Mouse (Mus musculus) spleen, embryonic (tissue): ENCODE data around the gene Atp5h.
"Not testable (repeated sequence)": the region's sequence is repeated elsewhere in the genome, so short reads cannot be mapped to it uniquely, and the experiment has no call there.

ENCODE experiments used
- CTCF ChIA-PET: fragments of 350-600 bp; sonication (Branson Sonifier 250); formaldehyde crosslinking; loops from one replicate; lab custom pipeline; 2022; lab: Charles Lee

Gene Atp5h

DNA sequence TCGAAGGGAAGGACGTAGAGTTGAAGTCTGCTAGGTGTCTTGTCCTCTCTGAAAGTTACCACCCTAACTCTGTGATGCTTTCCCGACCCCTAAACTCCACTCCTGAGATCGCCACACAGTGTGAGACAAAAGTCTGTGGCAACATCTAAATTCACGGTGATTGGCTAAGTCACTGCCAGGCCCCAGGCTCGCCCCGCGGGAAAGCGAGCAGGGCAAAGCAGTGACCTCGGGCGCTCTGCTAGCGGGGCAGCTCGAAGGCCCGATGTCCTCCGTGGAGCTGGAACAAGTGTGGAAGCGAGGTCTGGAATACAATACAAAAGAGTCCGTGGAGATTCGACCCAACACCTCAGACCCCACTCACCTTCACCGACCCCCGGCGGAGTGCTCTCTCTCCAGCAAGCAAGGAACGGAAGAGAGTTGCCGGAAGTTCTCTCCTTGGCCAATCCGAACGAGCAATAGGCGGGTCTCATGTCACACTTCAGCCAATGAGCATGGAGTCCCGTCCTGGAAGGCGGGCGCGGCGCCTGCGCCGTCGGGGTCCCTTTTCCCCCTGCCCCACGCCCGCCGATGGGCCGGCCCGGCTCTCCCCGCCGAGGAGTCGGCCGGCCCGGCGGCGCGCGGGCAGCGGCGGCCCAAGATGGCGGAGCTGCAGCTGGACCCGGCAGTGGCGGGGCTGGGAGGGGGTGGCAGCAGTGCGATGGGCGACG lies at the start of gene Atp5h, which contains the start of gene Kctd2:
Atp5h (minus strand) TSS at position 432 of the 707 bp plus-strand sequence.
Kctd2 (plus strand) TSS at position 598 of the 707 bp plus-strand sequence.
- CTCF ChIA-PET, result interaction anchor here (1.1 kb wide), 1 partner anchor 16 kb away, joined by 4 read pairs; the partner anchor contains the start of gene Mrpl58

DNA sequence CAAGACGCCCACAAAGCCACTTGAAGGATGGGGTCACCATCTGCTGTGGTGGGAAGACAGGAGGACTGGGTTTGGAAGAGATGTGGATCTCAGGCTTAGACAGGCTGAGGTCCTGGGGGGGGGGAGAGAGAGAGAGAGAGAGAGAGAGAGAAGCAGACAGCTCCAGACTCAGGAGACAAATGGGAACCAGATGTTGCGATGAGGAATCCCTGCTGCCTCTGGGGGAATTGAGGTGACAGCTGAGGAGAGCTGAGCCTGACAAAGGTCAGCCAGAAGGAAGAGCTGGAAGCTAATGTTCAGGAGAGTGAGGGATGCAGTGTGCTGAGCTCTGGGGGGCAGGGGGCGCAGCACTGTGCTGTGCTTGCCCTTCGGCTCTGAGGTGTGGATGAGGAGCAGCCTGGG lies 47.5 kb upstream of the Atp5h start:
- CTCF ChIA-PET, result interaction anchor here (0.7 kb wide), 1 partner anchor 61 kb away, joined by 7 read pairs; no protein-coding TSS in a partner anchor

DNA sequence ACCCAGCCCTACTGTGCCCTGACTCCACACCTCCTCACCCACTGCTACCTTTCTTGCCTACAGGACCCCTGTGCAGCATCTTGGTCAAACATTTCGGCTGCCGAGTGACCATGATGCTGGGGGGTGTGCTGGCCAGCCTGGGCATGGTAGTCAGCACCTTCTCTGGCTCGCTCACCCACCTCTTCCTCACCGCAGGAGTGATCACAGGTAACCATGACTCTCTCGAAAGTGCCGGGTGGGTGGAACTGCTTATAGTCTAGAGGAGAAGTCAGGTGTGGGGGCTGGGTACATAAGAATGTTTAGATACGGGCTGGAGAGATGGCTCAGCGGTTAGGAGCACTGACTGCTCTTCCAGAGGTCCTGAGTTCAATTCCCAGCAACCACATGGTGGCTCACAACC lies 45.1 kb upstream of the Atp5h start:
- CTCF ChIA-PET, result no interaction called here

DNA sequence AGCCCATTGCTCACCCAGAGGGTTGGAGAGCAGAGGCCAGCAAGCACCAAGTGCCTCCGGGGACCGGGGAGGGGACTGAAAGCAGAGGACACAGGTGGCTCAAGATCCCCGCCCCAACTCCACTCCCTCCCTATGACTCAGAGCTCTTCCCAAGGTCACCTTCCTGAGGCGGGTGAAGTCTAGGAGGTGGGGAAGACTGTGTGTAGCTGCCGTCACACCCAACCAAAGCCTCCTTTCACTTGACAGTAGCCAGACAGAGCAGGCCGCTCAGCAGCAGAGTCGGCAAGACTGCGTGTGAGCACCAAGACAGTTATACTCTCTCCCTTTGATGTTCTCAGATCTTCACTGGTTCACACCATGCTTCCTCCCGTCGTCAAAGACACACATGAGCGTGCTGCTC lies 43.6 kb upstream of the Atp5h start:
- CTCF ChIA-PET, result no interaction called here

DNA sequence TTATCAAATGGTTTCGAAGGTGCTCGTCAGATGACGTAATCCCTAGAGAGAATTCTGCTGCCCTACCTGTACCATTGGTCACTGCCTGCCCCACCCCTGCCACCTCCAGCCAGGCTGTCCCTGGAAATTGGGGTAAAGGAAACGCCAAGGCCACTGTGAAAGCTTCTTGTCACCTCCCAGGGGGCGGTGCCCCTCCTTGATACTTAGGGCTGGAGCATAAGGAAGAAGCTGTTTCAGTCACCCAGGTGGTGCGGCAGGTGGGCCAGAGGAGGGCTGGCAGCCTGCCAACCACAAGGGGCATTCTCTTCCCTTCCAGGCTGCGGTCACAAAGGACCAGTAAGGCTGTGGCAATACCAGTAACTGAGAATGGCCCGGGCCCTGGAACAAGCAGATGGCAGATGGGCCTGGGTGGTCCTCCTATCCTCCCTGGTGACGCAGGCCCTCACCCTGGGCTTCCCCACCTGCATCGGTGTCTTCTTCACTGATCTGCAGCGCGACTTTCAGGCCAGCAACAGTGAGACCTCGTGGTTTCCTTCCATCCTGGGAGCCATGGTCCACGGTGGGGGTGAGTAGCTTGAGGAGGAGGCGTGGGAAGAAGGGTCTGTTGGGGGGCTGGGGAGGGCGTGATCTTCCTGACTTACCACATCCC lies 42.6 kb upstream of the Atp5h start, which contains the start of gene Slc16a5:
Slc16a5 (plus strand) TSS at position 232 of the 649 bp plus-strand sequence.
- CTCF ChIA-PET, result no interaction called here

DNA sequence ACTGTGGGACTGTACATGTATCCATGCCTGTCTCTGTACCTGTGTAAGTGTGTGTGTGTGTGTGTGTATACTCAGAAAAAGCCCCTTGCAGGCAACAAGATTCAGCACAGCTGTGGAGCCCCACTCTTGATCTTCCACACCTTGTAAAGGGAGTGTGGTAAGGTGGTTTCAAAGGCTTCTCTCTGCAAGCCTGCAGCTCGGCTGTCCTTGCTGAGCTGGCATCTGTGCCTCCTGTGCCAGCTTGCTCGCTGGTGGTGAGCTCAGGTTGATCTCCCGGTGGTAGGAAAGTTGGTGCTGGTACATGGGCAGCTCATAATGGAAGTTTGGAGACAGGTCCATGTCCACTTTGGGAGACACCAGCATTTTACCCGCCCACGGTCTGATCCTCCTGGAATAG lies 42.1 kb upstream of the Atp5h start:
- CTCF ChIA-PET, result interaction anchor here (0.7 kb wide), 2 partner anchors 140 to 1139 kb away, joined by 3 to 5 read pairs; partner anchors contain the start of gene Ush1g

DNA sequence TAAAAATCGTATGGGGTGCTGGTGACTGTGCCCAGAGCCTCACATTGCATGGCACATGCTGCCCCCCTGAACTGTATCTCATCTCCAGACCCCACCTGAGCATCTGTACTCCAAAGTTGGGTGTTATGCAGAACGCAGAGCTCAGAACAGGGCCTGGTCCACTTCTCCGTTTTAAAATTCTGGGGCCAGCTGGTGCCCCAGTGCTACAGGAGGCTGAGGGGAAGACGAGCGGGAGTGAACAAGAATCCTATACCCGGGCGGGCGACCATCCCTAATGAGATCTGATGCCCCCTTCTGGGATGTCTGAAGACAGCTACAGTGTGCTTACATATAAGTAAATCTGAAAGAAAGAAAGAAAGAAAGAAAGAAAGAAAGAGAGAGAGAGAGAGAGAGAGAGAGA lies 41.2 kb upstream of the Atp5h start:
- CTCF ChIA-PET, result interaction anchor here (0.7 kb wide), 2 partner anchors 139 to 1140 kb away, joined by 3 to 5 read pairs; partner anchors contain the start of gene Ush1g

DNA sequence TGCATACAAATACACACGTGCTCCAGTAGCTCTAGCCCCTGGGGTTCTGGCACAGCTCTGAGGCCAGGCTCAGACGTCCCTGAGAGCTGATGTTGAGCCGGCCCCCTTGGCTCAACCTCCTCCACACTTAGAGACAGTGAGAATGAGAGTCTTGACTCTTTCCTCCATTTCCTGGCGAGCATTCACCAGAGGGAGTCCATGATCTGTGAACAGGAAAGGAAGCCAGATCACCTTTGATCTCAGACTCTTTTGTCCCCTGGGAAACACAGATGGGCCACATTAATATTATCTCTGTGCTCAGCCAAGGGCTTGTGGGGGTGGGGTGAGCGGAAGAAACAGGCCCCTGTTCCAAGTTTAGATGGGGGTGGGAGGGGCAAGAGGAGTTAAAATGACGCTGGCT lies 37.6 kb upstream of the Atp5h start:
- CTCF ChIA-PET, result no interaction called here

DNA sequence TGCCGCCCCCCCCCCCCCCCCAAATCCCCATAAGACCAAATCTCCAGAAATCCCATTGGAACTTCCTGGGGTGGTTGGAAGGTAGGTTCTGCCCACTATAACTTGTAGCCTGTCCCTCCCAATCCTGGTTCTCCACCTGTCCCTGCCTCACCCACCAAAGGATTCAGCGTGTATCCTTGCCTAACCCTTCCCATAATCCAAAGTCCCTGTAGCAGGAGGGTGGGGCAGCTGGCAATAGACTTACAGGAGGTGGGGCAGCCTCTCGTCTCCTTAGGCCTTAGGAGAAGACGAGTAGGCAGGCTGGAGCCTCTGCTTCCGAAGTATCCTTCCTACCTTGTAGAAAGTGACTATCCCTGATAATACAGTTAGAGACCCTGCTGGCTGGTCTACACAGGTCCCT lies 36.4 kb upstream of the Atp5h start:
- CTCF ChIA-PET, result no interaction called here

DNA sequence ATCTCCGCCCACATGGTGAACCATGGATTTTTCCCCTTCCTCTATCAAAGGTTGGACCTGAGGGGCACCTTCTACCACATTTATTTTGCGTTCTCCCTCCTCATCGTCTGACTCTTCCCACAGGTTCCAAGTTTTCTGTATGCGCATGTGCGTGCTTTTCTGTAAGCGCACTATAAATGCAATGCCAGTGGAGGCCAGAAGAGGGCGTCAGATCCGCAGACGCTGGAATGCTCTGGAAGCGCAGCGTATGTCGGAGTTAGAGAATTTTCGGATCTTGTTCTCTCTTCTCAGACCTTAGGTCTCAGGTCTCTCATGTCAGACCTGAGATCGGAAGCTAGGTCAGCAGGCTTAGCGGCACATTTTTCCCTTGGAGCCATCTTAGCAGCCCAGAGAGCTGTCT lies 35.9 kb upstream of the Atp5h start:
- CTCF ChIA-PET, result no interaction called here

DNA sequence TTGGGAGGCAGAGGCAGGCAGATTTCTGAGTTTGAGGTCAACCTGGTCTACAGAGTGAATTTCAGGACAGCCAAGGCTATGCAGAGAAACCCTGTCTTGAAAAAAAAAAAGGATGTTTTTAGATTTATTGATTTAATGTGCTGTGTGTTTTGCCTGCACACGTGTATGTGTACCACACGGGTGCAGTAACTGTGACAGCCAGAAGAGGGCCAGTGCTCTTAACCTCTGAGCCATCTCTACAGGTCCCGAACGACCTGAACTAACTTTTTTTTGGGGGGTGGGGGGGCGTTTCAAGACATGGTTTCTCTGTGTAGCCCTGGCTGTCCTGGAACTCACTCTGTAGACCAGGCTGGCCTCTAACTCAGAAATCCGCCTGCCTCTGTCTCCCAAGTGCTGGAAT lies 35.1 kb upstream of the Atp5h start:
- CTCF ChIA-PET, result not testable (repeated sequence)

DNA sequence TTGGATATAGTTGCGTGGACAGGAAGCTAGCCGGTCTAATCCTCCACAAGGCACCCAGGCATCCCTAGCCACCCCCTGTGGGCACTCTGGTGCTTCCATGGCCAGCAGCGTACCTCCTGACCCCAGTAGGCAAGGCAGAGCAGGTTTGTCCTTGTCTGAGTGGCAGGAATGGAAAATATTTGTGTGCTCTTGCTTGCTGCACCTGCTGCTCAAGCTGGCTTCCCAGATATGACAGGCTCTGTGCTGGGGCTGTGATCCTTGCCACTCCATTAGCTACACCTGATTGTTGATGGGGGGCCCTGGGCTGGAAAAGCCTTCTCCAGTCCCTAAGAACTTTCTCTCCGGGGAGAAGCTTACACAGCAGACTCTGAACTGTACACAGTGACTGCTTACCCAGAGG lies 33.5 kb upstream of the Atp5h start:
- CTCF ChIA-PET, result no interaction called here

DNA sequence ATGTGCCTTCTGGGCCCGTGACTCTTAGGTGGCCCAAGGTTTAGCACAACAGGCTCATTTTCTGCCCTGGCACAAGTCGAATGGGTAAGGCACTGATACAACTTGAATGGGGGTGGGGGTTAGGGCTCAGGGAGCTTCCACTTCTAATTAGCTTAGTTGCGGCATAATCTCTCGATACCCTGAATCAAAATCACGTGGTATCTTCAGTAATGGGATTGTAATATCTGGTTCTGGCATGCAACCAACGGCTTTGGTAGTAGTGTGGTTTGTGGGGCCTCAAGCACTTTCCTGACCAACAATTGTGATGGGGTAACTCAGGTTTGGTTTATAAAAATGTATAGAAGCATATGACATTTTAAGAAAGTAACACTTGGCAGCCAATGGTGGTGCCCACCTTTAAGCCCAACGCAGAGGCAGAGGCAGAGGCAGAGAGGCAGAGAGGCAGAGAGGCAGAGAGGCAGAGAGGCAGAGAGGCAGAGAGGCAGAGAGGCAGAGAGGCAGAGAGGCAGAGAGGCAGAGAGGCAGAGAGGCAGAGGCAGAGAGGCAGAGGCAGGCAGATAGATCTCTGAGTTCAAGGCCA lies 32.6 kb upstream of the Atp5h start:
- CTCF ChIA-PET, result interaction anchor here (0.6 kb wide), 1 partner anchor 19 kb away, joined by 4 read pairs; no protein-coding TSS in a partner anchor

DNA sequence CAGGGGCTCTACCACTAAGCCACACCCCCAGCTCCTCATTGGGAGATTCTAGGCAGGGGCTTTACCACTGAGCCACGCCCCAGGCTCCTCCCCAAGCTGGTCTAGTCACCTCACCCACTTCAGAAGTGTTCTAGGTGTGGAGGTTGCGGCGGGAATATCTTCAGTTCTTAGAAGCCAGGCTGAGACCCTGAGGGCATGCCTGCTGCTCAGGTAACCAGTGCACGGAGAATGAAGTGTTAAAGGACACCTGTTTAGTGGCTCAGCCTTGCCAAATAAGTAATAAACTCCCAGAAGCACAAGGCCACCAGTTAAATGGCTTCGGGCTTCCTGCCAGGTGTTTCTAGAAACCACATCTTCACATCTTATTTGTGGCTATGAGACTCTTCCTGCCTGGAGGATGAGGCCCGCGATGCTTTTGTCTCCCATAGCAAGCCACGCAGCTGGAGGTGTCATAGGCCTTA lies 32.0 kb upstream of the Atp5h start:
- CTCF ChIA-PET, result interaction anchor here (0.6 kb wide), 1 partner anchor 20 kb away, joined by 4 read pairs; no protein-coding TSS in a partner anchor

DNA sequence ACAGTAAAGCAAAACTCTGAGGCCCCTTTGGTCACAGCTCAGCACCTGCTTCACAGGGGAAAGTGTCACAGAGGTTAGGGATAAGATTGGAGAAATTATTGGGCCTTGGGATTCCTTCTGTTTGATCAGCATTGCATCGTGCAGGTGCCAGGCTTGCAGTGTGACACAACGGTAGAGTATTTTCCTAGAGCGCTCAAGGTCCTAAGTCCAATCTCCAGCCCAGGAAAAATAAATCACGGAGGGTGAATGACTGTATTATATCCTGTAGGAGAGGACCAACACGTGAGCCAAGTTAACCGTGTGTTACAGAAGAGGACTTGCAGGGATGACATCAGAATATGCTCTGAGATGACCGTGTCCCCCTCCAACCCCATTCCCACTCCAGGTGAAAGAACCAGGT lies 30.4 kb upstream of the Atp5h start:
- CTCF ChIA-PET, result no interaction called here

DNA sequence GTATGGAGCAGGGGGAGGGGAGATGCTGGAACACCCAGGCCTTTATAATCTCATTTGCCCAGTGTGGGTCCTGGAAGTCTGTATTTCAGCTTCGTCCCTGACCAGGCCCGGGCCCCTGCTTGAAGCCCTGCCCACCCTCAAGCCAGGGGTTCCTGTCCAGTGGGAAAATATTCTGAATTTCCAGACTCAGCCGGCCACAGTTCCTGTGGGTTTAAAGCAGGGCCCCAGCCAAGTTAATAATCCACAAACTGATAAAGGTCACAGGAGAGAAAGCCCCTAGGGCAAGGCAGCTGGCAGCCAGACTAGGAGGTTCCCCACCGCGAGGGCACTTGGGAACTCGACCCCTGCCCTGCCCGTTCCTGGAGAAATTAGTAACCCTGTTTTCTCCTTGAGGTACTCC lies 29.2 kb upstream of the Atp5h start:
- CTCF ChIA-PET, result no interaction called here

DNA sequence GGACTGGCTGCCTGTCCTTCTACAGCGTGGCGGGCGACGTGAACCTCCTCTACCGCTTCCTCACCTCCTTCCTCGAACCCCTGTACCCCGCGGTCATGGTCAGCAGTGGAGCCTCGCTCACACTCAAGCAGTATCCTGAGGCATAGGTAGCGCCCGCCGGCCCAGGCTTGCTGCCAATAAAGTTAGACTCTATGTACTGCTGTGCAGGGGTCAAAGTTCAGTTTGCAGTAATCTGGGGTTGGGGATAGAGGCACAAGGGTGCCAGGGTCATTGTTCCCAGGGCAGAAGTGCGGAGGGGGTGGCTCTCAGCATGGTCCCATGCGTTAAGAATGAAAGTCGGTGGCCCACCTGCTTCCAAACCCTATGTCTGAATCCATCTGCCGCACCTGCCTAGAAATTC lies 28.3 kb upstream of the Atp5h start:
- CTCF ChIA-PET, result interaction anchor here (0.7 kb wide), 1 partner anchor 1538 kb away, joined by 3 read pairs; no protein-coding TSS in a partner anchor

DNA sequence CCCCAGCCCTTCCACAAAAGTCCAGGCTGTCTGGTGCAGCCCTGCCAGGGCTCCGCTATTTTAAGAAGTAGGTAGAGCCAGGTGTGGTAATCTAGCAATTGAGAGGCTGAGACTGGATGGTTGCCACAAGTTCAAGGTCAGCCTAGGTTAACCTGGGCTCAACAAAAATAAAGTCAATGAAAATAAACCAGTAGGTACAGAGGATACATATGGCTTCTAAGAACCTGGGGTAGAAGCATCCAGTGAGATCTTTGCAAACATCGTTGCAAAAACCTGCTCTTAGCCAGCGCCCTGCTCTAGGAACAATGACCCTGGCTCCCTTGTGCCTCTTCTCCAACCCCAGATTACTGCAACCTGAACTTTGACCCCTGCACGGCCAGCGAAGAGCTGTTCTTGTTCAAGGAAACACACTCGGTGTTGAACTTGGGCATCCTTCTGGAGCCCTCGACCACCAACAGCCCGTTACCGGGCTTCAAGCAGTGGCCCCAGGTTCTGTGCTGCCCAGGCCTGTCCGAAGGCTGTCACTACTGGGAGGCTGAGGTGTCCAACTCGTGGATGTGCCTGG lies 27.6 kb upstream of the Atp5h start:
- CTCF ChIA-PET, result no interaction called here

DNA sequence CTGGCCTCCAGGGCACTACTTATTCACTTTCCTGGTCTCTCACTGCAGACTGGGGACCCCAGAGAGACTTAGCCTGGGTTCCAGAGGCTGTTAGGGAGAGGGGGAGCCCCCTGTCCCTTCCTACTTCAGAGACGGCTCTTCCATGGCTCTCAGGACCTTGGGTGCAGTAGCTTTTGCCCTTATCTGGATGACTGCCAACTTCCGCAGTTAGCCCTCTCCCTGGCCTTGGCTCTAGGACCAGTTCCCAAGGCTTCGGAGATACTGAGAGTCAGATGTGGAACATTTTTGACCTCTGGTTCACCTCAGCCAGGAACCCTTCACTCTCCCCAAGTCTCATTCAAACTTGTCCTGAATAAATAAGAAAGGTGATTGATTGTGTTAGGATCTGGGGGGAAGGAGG lies 27.1 kb upstream of the Atp5h start:
- CTCF ChIA-PET, result no interaction called here

DNA sequence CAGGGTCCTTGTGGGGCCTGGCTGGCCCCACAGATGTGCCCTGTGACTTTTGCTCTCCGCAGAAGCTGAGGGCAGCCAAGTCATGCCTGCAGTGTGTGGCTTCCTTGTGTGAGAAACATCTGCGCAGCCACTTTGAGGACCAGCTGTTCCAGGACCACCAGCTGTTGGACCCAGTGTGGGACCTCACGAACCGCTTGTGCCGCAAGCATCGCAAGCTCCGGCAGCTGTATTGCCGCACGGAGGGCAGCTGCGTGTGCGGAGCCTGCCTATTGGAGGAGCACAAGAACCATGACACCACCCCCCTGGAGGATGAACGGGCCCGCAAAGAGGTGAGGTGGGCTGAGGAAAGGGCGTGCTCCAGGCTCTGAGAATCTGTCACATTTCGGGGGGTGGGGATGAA lies 21.7 kb upstream of the Atp5h start:
- CTCF ChIA-PET, result no interaction called here

DNA sequence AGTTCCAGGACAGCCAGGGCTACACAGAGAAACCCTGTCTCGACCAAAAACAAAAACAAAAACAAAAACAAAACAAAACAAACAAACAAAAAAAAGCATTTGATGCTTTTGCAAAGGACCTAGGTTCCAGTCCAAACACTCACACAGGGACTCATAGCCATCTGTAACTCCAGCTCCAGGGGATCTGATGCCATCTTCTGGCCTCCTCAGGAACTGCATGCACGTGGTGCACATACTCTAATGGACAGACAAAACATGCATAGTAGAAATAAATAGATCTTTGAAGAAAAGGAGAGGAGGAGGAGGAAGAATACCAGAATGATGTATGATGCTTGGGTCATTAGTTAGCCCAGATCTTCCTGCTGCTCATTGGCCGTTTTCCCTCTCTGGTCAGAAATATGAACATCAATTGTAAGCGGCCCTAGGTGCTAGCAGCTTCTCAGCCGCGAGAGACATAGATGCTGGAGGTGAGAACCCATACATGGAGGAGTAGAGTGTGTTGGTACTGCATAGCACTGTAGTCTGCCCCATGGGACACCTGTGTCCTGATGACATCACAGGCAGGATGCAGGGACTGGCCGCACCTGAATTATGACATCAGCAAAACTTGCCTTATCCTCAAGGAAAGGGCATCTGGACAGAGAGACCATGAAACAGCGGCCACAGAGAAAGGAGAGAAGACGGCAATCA lies 20.3 kb upstream of the Atp5h start, which contains the start of gene Trim80:
Trim80 (plus strand) TSS at position 640 of the 690 bp plus-strand sequence.
- CTCF ChIA-PET, result no interaction called here
